Mouse (Mus musculus) thymus, adult 2 months (tissue): ENCODE data around the gene Rhno1. TPM values are rescaled to one million over a fixed set of nuclear protein-coding genes. Genes with fewer than 3 reads are reported as not detected.

Source experiments
- DNase-seq: peaks from one replicate; pipeline ENCODE4 v3.0.0; 2021
- H3K27ac ChIP-seq: fragments of 200-500 bp; 2 replicates; pipeline ENCODE4 v1.5.1; 2012; ENCODE audit warnings: low read length, control low read depth; ENCODE audit not compliant: control insufficient read depth, insufficient read depth
- H3K27me3 ChIP-seq: fragments of 200-500 bp; 2 replicates; pipeline ENCODE4 v1.6.1; 2012; ENCODE audit warnings: mild to moderate bottlenecking, low read length, moderate library complexity, mixed read lengths; ENCODE audit not compliant: control insufficient read depth, insufficient read depth
- H3K36me3 ChIP-seq: fragments of 200-500 bp; 2 replicates; pipeline ENCODE4 v1.6.1; 2012; ENCODE audit warnings: mild to moderate bottlenecking, low read length, moderate library complexity; ENCODE audit not compliant: control insufficient read depth, insufficient read depth
- H3K4me1 ChIP-seq: fragments of 200-500 bp; replicated peaks from 2 replicates; pipeline ENCODE4 v1.6.1; 2012; ENCODE audit warnings: low read length; ENCODE audit not compliant: control insufficient read depth, insufficient read depth
- H3K4me3 ChIP-seq: fragments of 200-500 bp; 2 replicates; pipeline ENCODE4 v1.5.1; 2012; ENCODE audit warnings: mild to moderate bottlenecking, low read length, control low read depth, moderate library complexity; ENCODE audit not compliant: control insufficient read depth, insufficient read depth
- CTCF ChIP-seq: fragments of 200-500 bp; IDR thresholded peaks from 2 replicates; pipeline ENCODE4 v1.5.1; 2012; ENCODE audit warnings: mild to moderate bottlenecking, control low read depth, low read length, moderate library complexity, borderline replicate concordance; ENCODE audit not compliant: control insufficient read depth, poor library complexity, insufficient read depth; ENCODE audit errors: extremely low read depth
- POLR2A ChIP-seq: fragments of 200-500 bp; IDR thresholded peaks from 2 replicates; pipeline ENCODE4 v1.6.1; 2012; ENCODE audit warnings: mild to moderate bottlenecking, low read length, control low read depth, moderate library complexity; ENCODE audit not compliant: control insufficient read depth, poor library complexity, insufficient read depth; ENCODE audit errors: extremely low read depth
- WGBS: fragments of 180-500 bp; shearing (Covaris S2); methylation state at CpG from one replicate; pipeline ENCODE4 v1.1.7; 2018; 5-methylcytosine and 5-hydroxymethylcytosine counted together
- polyA plus RNA-seq: library from polyadenylated mRNA; depleted of rRNA; stranded (reverse); fragments of >200 nt; gene quantifications from 2 replicates; pipeline ENCODE4 v1.2.3, GENCODE M21; 2012

The Rhno1 gene
- polyA plus RNA-seq, 1 experiment, result 51.7 TPM

DNA sequence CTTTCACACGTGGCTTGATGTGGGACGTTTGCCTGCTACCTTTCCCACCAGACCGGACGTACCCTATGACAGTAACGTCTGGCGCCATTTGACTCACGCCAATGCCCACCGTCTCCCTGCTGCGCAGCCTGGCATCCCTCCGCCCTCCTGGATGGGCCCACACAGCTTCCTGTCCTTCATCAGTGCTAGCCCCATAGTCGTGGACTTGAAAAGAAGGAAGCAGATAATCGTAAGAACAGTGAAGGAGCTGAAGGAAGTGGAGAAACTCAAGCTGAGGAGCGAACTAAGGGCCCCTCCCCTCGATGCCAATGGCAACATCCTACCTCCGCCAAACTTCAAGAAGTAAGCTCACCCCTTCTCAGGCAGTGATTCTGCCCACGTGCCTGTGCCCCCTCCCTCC, 16.9 kb upstream of the Rhno1 start:
- TF ChIP-seq CTCF, result no peak
- no peak for TF ChIP-seq POLR2A
- H3K4me1 ChIP-seq, result 0 out of 2 replicates have a peak, but pooled peaks cover 3% of the 10 kb centered on the region
- no peak for DNase-seq
- no peak overlapping the region for H3K4me3 ChIP-seq
- no peak overlapping the region for H3K27ac ChIP-seq
- no peaks in the 10 kb centered on the region for H3K27me3 ChIP-seq
- H3K36me3 ChIP-seq, result no peaks in the 10 kb centered on the region; the same call in 1 of the 2 replicates
- 57% methylated on average over 16 of the region's 16 CpGs for WGBS

DNA sequence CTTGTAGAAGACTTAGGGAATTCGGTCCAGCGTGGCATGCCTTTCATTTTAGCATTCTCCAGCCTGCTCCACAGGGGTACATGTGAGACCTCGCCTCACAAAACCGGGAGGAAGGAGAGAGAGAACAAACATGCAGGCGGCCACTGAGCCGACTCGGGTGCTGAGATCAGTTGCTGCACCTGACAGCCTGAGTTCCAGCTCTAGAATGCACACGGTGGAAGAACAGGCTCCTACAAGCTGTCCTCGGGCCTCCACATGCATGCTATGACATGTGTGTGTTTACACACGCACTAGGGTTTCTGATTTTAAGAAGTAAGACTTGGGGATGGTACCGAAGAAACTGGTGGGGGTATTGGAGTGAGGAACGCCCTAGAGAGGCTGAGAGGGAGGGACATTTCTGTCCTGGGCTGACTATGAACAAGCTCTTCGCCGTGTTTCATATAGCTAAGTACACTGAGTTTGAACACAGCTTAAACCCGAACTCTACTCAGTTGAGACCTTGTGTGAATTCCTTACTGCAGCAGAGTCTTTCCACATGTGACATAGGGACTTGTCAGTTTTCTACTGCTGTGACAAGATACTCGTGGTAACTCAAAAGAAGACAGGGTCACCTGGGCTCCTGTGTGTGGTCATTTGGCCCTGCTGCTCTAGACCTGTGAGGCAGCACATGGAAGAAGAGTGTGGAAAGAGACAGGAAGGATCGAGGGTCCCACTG, 13.8 kb upstream of the Rhno1 start:
- no peak overlapping the region for H3K27ac ChIP-seq
- no peak overlapping the region for H3K4me3 ChIP-seq
- H3K27me3 ChIP-seq, result no peaks in the 10 kb centered on the region
- 0 out of 2 replicates have a peak, but pooled peaks cover 3% of the 10 kb centered on the region for H3K4me1 ChIP-seq
- DNase-seq, result no peak
- WGBS, result 93% methylated on average over 17 of the region's 17 CpGs
- TF ChIP-seq POLR2A (no peak), CTCF (no peak)
- peaks cover 17% of the 10 kb centered on the region for H3K36me3 ChIP-seq

DNA sequence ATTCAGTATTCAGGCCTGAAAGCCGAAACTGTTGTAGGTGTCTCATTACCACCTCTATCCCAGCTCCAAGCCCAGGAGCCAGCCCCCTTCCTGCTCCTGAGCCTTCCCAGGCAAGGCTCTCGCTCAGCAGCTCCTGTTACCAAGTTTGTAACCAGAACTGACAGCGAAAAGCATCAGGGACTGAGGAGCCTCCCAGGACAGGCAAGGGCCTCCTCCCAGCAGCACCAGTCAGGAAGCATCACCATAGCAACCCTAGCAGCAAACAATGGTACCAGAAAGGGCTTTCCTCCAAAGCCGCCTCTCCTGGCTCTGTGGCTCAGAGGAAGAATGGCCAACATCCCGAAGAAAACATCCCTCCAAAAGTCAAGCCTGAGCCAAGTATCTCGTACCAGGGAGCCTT, 12.5 kb upstream of the Rhno1 start, which contains the start of the genes Tex52 and Gm44596:
TSS of gene Tex52 (plus strand) at position 265 of the 400 bp plus-strand sequence.
TSS of gene Gm44596 (plus strand) at position 312 of the 400 bp plus-strand sequence.
- 90% methylated on average over 6 of the region's 6 CpGs for WGBS
- no peak for DNase-seq
- Histone ChIP-seq H3K4me1 (0 out of 2 replicates have a peak, but pooled peaks cover 3% of the 10 kb centered on the region), H3K4me3 (no peak within 1 kb of the TSS), H3K36me3 (peaks cover 31% of the 10 kb centered on the region), H3K27me3 (no peaks in the 10 kb centered on the region), H3K27ac (no peak within 1 kb of the TSS)
- TF ChIP-seq POLR2A (no peak), CTCF (no peak)

DNA sequence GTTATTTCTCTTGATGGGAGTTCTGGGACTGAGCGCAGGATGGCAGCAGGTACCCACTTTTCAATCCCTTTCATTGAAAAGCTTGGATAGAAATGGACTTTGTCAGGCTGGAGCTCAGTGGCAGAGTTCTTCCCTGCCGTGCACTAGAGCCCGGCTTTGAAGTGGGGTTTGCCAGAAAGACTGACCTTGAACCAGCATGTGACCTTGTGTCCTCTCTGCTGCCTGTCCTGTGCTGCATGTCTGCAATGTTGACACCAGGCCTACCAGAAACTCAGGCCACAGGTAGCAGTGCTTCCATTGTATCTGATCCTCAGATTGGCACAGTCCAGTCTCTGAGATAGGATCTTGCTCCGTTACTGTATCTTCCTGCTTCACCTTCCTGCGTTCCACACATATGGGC, 7.3 kb upstream of the Rhno1 start:
- H3K36me3 ChIP-seq, result peaks cover 56% of the 10 kb centered on the region
- no peaks in the 10 kb centered on the region for H3K27me3 ChIP-seq
- TF ChIP-seq CTCF, result no peak
- no peak for TF ChIP-seq POLR2A
- WGBS, result 95% methylated on average over 5 of the region's 5 CpGs
- H3K27ac ChIP-seq, result no peak overlapping the region
- no peak overlapping the region for H3K4me3 ChIP-seq
- no peak for DNase-seq
- no peaks in the 10 kb centered on the region for H3K4me1 ChIP-seq

DNA sequence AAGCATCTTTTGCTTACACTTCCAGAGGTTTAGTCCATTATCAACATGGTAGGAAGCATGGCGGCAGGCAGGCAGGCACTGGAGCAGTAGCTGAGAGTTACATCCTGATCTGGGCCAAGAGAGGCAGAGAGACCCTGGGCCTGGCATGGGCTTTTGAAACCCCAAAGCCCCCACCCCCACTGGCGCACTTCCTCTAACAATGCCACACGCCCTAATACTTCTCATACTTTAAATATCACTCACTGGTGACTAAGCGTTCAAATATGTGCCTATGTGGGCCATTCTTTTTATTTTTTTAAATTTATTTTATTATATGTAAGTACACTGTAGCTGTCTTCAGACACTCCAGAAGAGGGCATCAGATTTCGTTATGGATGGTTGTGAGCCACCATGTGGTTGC, 3.8 kb upstream of the Rhno1 start:
- Histone ChIP-seq H3K36me3 (peaks cover 38% of the 10 kb centered on the region), H3K27me3 (no peaks in the 10 kb centered on the region), H3K27ac (no peak overlapping the region), H3K4me3 (no peak overlapping the region), H3K4me1 (peaks cover 7% of the 10 kb centered on the region)
- DNase-seq, result no peak
- no peak for TF ChIP-seq POLR2A
- no peak for TF ChIP-seq CTCF
- WGBS, result 95% methylated on average over 5 of the region's 5 CpGs

DNA sequence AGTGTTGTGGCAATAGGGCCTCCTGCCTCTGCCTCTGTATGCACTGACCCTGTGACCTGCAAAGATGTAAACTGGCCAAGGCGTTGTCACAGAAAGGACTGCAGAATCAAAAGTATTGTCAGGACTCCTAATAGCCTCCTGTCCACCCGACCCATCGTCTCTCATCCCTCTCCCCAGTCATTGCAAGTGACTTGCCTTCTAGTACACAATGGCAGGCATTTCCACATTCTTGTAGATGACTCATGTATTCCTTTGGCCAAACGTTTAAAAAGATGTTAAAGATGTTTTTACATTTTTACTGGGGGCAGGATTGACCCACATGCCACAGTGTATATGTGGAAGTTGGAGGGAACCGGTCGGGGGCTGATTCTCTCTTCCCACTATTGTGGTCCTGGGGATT, 2.0 kb upstream of the Rhno1 start:
- Histone ChIP-seq H3K4me3 (no peak overlapping the region), H3K27ac (no peak overlapping the region), H3K36me3 (peaks cover 23% of the 10 kb centered on the region), H3K27me3 (no peaks in the 10 kb centered on the region), H3K4me1 (peaks cover 10% of the 10 kb centered on the region)
- WGBS, result 91% methylated on average over 6 of the region's 6 CpGs
- no peak for DNase-seq
- TF ChIP-seq POLR2A (no peak), CTCF (no peak)
